Mouse (Mus musculus): Measurements from ENCODE around the gene Olfr310. TPM values are rescaled to one million over a fixed set of nuclear protein-coding genes. Genes with fewer than 3 reads are reported as not detected.

Gene Olfr310
- total RNA-seq (2021): not detected
- polyA plus RNA-seq (2012; rRNA removed): not detected in 2 replicates
- long read RNA-seq: 0 reads

GRCm38 (mm10) chr7:86277072-86277471 lies at the start of gene Olfr310:
TSS of gene Olfr310 (minus strand) at chr7:86277172.
- Histone ChIP-seq H3K27ac (no peak within 1 kb of the TSS), H3K36me3 (ENCODE audit: control insufficient read depth, insufficient read depth, low read length) (no peaks in the 10 kb centered on the region), H3K4me3 (no peak within 1 kb of the TSS), H3K4me1 (ENCODE audit: control insufficient read depth, insufficient read depth, low read length) (no peaks in the 10 kb centered on the region), H3K9ac (ENCODE audit: low read depth, low read length) (no peak within 1 kb of the TSS), H3K27me3 (ENCODE audit: control insufficient read depth, insufficient read depth, low read length) (no peaks in the 10 kb centered on the region), H3K79me2 (replicated peaks; ENCODE audit: control insufficient read depth, insufficient read depth, low read length) (no peaks in the 10 kb centered on the region)
- 38% methylated on average over 1 of the region's 1 CpGs for WGBS
- TF ChIP-seq POLR2A (IDR thresholded peaks at IDR 0.05; ENCODE audit: insufficient read depth, low read depth, low read length) (no peak), EP300 (IDR thresholded peaks at IDR 0.05; ENCODE audit: insufficient read depth, low read depth, low read length) (no peak)
- DNase-seq: no peak
- intact Hi-C loops (cut with DNase I): no loop called here

GRCm38 (mm10) chr7:86325530-86325929 lies 48.6 kb upstream of the Olfr310 start, which contains the start of gene Olfr308:
TSS of gene Olfr308 (minus strand) at chr7:86325630.
- H3K36me3 ChIP-seq (ENCODE audit: control insufficient read depth, insufficient read depth, low read length): no peaks in the 10 kb centered on the region
- H3K27ac ChIP-seq: no peak within 1 kb of the TSS
- DNase-seq: no peak
- H3K4me1 ChIP-seq (ENCODE audit: control insufficient read depth, insufficient read depth, low read length): no peaks in the 10 kb centered on the region
- H3K9ac ChIP-seq (ENCODE audit: low read depth, low read length): no peak within 1 kb of the TSS
- intact Hi-C loops (cut with DNase I): no loop called here
- no peaks in the 10 kb centered on the region for H3K79me2 ChIP-seq (replicated peaks; ENCODE audit: control insufficient read depth, insufficient read depth, low read length)
- no peaks in the 10 kb centered on the region for H3K27me3 ChIP-seq (ENCODE audit: control insufficient read depth, insufficient read depth, low read length)
- H3K4me3 ChIP-seq: no peak within 1 kb of the TSS
- TF ChIP-seq CTCF (IDR thresholded peaks at IDR 0.05) (no peak), POLR2A (IDR thresholded peaks at IDR 0.05; ENCODE audit: insufficient read depth, low read depth, low read length) (no peak), EP300 (IDR thresholded peaks at IDR 0.05; ENCODE audit: insufficient read depth, low read depth, low read length) (no peak)

- Histone ChIP-seq H3K36me3 (ENCODE audit: control insufficient read depth, insufficient read depth, low read length) (no peaks in the 10 kb centered on the region), H3K4me3 (no peak overlapping the region), H3K27ac (no peak overlapping the region), H3K27me3 (ENCODE audit: control insufficient read depth, insufficient read depth, low read length) (no peaks in the 10 kb centered on the region), H3K4me1 (ENCODE audit: control insufficient read depth, insufficient read depth, low read length) (no peaks in the 10 kb centered on the region), H3K9ac (ENCODE audit: low read depth, low read length) (no peak overlapping the region), H3K79me2 (replicated peaks; ENCODE audit: control insufficient read depth, insufficient read depth, low read length) (no peaks in the 10 kb centered on the region)
- TF ChIP-seq POLR2A (IDR thresholded peaks at IDR 0.05; ENCODE audit: insufficient read depth, low read depth, low read length): no peak
- no peak for TF ChIP-seq CTCF (IDR thresholded peaks at IDR 0.05)
- no peak for TF ChIP-seq EP300 (IDR thresholded peaks at IDR 0.05; ENCODE audit: insufficient read depth, low read depth, low read length)
- 76% methylated on average over 2 of the region's 2 CpGs for WGBS
- DNase-seq: no peak
- intact Hi-C loops (cut with DNase I): no loop called here
These were observed 44.4 kb upstream of the Olfr310 start for GRCm38 (mm10) chr7:86321323-86321722.

- no peaks in the 10 kb centered on the region for H3K27me3 ChIP-seq (ENCODE audit: control insufficient read depth, insufficient read depth, low read length)
- H3K36me3 ChIP-seq (ENCODE audit: control insufficient read depth, insufficient read depth, low read length): no peaks in the 10 kb centered on the region
- no peaks in the 10 kb centered on the region for H3K79me2 ChIP-seq (replicated peaks; ENCODE audit: control insufficient read depth, insufficient read depth, low read length)
- intact Hi-C loops (cut with DNase I): no loop called here
- DNase-seq: no peak
- no peak within 1 kb of the TSS for H3K27ac ChIP-seq
- WGBS: 52% methylated on average over 2 of the region's 2 CpGs
- no peaks in the 10 kb centered on the region for H3K4me1 ChIP-seq (ENCODE audit: control insufficient read depth, insufficient read depth, low read length)
- TF ChIP-seq EP300 (IDR thresholded peaks at IDR 0.05; ENCODE audit: insufficient read depth, low read depth, low read length) (no peak), POLR2A (IDR thresholded peaks at IDR 0.05; ENCODE audit: insufficient read depth, low read depth, low read length) (no peak), CTCF (IDR thresholded peaks at IDR 0.05) (no peak)
- H3K4me3 ChIP-seq: no peak within 1 kb of the TSS
- no peak within 1 kb of the TSS for H3K9ac ChIP-seq (ENCODE audit: low read depth, low read length)
These were observed 36.6 kb upstream of the Olfr310 start, which contains the start of gene Olfr309 for GRCm38 (mm10) chr7:86313608-86314007. TSS of gene Olfr309 (minus strand) at chr7:86313708.

GRCm38 (mm10) chr7:86246208-86246607 lies 30.8 kb downstream of the Olfr310 start, which contains the start of gene Vmn2r76:
TSS of gene Vmn2r76 (minus strand) at chr7:86246308.
- H3K36me3 ChIP-seq (ENCODE audit: control insufficient read depth, insufficient read depth, low read length): no peaks in the 10 kb centered on the region
- intact Hi-C loops (cut with DNase I): no loop called here
- TF ChIP-seq POLR2A (IDR thresholded peaks at IDR 0.05; ENCODE audit: insufficient read depth, low read depth, low read length) (no peak), EP300 (IDR thresholded peaks at IDR 0.05; ENCODE audit: insufficient read depth, low read depth, low read length) (no peak), CTCF (IDR thresholded peaks at IDR 0.05) (no peak)
- no peak within 1 kb of the TSS for H3K4me3 ChIP-seq
- no peaks in the 10 kb centered on the region for H3K4me1 ChIP-seq (ENCODE audit: control insufficient read depth, insufficient read depth, low read length)
- H3K27me3 ChIP-seq (ENCODE audit: control insufficient read depth, insufficient read depth, low read length): no peaks in the 10 kb centered on the region
- H3K9ac ChIP-seq (ENCODE audit: low read depth, low read length): no peak within 1 kb of the TSS
- H3K27ac ChIP-seq: no peak within 1 kb of the TSS
- H3K79me2 ChIP-seq (replicated peaks; ENCODE audit: control insufficient read depth, insufficient read depth, low read length): no peaks in the 10 kb centered on the region
- WGBS: 42% methylated on average over 1 of the region's 1 CpGs
- no peak for DNase-seq

Small RNA genes lying within 50 kb of the gene (microRNA-seq; reads per million reads assigned to microRNA genes)
- gene Gm23192: 0 reads per million in 2 experiments

Other genes starting within 250 kb of the Olfr310 start
- not detected for gene Vmn2r75, start 105.4 kb downstream of the Olfr310 start, total RNA-seq (2021)
- not detected in 2 replicates for gene Vmn2r75, start 105.4 kb downstream of the Olfr310 start, polyA plus RNA-seq (2012; rRNA removed)
- not detected for gene Vmn2r76, start 30.9 kb downstream of the Olfr310 start, total RNA-seq (2021)
- not detected in 2 replicates for gene Vmn2r76, start 30.9 kb downstream of the Olfr310 start, polyA plus RNA-seq (2012; rRNA removed)
- gene Olfr309, start 36.5 kb upstream of the Olfr310 start, total RNA-seq (2021): not detected
- gene Olfr309, start 36.5 kb upstream of the Olfr310 start, polyA plus RNA-seq (2012; rRNA removed): not detected in 2 replicates
- gene Olfr308, start 48.5 kb upstream of the Olfr310 start, total RNA-seq (2021): not detected
- gene Olfr308, start 48.5 kb upstream of the Olfr310 start, polyA plus RNA-seq (2012; rRNA removed): not detected in 2 replicates
- not detected for gene Olfr307, start 60.4 kb upstream of the Olfr310 start, total RNA-seq (2021)
- gene Olfr307, start 60.4 kb upstream of the Olfr310 start, polyA plus RNA-seq (2012; rRNA removed): not detected in 2 replicates
- not detected for gene Olfr305, start 89.8 kb upstream of the Olfr310 start, total RNA-seq (2021)
- not detected in 2 replicates for gene Olfr305, start 89.8 kb upstream of the Olfr310 start, polyA plus RNA-seq (2012; rRNA removed)
- not detected for gene Olfr304, start 109.5 kb upstream of the Olfr310 start, total RNA-seq (2021)
- not detected in 2 replicates for gene Olfr304, start 109.5 kb upstream of the Olfr310 start, polyA plus RNA-seq (2012; rRNA removed)
- gene Olfr303, start 120.6 kb upstream of the Olfr310 start, total RNA-seq (2021): not detected
- gene Olfr303, start 120.6 kb upstream of the Olfr310 start, polyA plus RNA-seq (2012; rRNA removed): not detected in 2 replicates
- not detected for gene Olfr301, start 126.7 kb upstream of the Olfr310 start, total RNA-seq (2021)
- gene Olfr301, start 126.7 kb upstream of the Olfr310 start, polyA plus RNA-seq (2012; rRNA removed): not detected in 2 replicates
- not detected for gene Olfr299, start 182.7 kb upstream of the Olfr310 start, total RNA-seq (2021)
- gene Olfr299, start 182.7 kb upstream of the Olfr310 start, polyA plus RNA-seq (2012; rRNA removed): not detected in 2 replicates
- not detected for gene Olfr298, start 215.3 kb upstream of the Olfr310 start, total RNA-seq (2021)
- not detected in 2 replicates for gene Olfr298, start 215.3 kb upstream of the Olfr310 start, polyA plus RNA-seq (2012; rRNA removed)
- gene Olfr297, start 242.8 kb upstream of the Olfr310 start, total RNA-seq (2021): not detected
- not detected in 2 replicates for gene Olfr297, start 242.8 kb upstream of the Olfr310 start, polyA plus RNA-seq (2012; rRNA removed)

Measured in heart, adult 2 months (tissue).